Mouse (Mus musculus) thymus, postnatal 36 days (tissue): ENCODE measurements at regions not wholly inside any gene's neighbourhood (a gene's known extent, or its start where the extent isn't known, plus 50 kb on each side); places are given as distances from the start of the nearest gene placed in this dataset.

Source experiments
- DNase-seq, 2 experiments: peaks; one replicate each; pipeline ENCODE4 v3.0.0; 2022; ENCODE audit warnings: mixed read lengths in 2 of 2

DNA sequence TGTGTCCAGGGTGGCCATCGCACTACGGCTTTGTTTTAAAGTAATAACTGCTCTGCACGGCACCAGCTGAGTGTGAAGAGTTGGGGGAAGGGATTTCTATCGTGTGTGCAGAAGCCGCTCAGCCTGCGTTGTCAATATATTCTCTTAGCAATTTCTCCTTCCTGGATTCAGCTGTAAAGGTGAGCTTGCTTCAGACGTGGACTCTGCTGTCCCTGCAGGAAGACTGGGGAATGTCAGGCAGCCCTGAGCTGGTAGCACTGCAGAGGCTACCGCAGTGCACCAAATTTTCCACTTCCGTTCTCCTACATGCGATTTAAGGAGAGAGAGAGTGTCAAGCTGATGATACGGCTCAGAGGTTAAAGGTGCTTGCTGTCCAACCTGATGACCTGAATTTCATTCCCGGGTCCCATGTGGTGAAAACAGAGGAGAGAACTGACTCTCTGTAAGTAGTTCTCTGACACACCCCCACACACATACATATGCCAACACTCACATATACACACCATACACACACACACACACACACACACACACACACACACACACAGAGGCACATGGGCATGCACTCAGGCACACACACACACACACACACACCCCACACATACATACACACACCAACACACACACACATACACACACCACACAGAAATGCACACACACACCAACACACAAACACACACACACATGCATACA, 59.9 kb upstream of the Prelid3b start:
- no peak for DNase-seq

DNA sequence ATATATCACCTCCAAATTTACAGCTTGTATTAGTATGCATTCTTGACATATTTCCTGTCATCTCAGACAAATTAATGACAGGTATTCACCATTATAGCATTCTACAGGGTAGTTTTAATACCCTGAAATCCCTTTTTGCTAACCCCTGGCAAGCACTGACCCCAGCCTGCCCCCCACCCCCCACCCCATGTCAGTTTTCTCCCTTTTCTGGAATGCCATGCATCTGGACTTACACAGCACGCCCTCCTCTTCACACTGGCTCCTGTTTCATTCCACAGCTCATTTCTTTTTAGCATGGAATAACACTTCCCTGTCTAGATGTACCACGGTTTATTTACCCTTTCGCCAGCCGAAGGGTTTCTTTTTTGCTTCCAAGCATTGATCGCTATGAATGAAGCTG, 67.8 kb upstream of the Prelid3b start:
- no peak for DNase-seq

GRCm38 (mm10) chr2:174547207-174547606, 74.3 kb upstream of the Prelid3b start:
- peak; percentile 11 to 13 for DNase-seq

- DNase-seq: no peak
Observed at GRCm38 (mm10) chr2:174547701-174548100, 74.8 kb upstream of the Prelid3b start.

DNA sequence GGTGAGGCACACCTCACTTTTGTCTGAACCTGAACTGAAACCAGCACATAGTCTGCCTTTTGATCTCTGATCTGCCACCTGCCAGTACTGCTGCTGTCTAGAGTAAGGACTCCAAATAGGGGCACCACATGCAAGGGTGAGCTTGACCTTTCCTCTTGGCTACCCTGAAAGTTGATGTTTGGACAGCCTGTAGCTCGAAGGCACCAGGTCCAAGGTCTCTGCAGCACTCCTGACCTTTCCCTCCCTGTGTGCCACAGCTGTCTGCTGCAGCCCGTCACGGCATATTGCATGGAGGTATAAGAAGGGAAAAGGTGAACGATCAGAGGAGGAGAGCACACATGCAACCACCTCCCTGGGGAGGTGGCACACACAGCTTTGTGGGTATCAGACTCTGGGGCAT, 75.9 kb upstream of the Prelid3b start:
- no peak for DNase-seq

DNA sequence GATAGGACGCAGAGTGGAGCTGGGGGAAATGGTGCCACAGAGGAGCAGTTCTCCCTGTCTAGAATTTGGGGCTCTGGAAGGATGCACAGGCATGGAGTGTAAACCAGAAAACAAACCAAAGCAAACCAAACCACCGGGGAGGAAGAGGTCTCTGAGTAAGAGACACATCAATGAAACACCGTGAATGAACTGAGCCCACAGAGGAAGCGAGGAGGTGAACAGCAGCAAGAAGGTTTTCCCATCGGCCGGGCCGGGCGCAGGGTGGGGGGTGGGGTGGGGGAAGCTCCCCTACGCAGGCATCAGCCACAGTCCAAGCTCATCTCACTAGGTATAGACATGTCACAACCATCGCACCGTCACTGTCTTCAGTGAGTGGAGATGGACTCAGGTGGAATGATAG, 82.9 kb upstream of the Prelid3b start:
- DNase-seq: peak in 1 of 2 experiments; percentile 4

DNA sequence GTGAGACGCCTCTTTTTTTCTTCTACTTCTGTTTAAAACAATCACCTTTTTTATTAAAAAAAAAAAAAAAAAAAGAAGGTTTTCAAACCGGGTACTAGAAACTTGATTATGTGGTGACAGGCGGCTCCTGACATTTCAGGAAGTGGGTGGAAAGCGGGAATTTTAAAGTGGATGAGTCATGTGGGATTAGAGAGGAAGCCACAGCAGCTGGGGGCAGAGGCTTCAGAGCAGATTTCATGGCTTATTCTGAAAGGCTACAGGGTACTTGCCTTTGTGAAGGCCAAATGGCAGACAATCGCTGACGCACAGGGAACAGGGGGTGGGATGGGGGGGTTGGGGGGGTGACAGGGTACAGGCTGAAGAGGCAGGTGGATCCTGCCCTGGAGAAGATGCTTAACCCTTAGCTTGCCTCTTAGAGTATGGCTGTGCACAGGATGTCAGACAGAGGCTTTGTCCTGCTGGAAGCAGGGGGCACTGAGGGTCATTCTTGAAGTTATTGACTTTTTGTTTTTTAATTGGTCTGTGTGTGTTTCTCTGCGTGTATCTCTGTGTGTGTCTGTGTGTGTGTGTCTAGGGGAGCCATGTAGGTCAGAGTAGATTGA, 81.4 kb upstream of the Zfp831 start:
- no peak for DNase-seq

DNA sequence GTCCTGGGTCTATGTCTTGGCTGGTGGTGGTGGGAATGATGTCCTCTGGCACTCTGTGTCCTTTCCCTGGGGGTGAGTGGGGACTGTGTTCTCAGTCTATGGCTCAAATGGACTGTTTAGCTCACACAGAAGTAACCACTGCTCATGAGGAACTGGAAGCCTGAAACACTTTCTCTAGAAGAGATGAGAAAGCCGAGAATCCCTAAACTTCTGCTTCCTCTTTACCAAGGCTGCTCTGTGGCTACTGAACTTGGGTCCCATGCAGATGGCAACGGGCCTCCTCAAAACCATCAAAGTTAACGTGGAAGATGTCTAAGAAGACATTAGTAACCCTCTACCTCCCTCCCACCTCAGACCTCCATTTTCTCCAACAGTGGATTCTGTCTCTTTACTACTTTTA, 79.4 kb upstream of the Zfp831 start:
- no peak for DNase-seq

- no peak for DNase-seq
Observed at GRCm38 (mm10) chr2:174564817-174565216, 78.5 kb upstream of the Zfp831 start.

- DNase-seq: peak; percentile 44 to 50
Observed at GRCm38 (mm10) chr2:174565891-174566290, 77.4 kb upstream of the Zfp831 start.

GRCm38 (mm10) chr2:174566752-174567151, 76.6 kb upstream of the Zfp831 start:
- no peak for DNase-seq

- DNase-seq: no peak
Observed at GRCm38 (mm10) chr2:174574804-174575507, 68.4 kb upstream of the Zfp831 start.

GRCm38 (mm10) chr2:174575546-174575945, 67.8 kb upstream of the Zfp831 start:
- DNase-seq: no peak

GRCm38 (mm10) chr2:174580906-174581703, 62.2 kb upstream of the Zfp831 start:
- DNase-seq: no peak

DNA sequence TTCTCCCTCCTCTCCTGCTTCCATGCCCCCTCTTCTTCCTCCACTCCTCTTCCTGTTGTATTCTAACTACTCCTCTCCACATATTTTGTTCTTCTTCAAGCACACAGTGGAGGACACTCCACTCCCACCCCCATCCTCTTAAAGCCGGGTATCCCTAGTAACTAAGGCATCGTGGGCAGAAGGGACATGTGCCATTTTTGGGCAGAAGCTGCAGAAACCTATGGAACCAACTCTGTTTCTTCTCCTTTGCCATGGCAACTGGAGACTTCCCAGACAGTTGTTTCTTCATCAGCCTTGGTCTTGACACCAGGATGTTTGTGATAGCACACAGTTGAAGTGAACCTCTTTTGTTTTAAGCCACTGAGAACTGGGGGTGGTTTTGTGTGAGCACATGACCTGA, 59.1 kb upstream of the Zfp831 start:
- DNase-seq: no peak
